Mouse (Mus musculus): ENCODE results near the gene Lrrc38.
A peak's percentile ranks its signal among the peaks of the same experiment; 100 is the strongest.
"Not testable (repeated sequence)": the region's sequence is repeated elsewhere in the genome, so short reads cannot be mapped to it uniquely, and the experiment has no call there.

Lrrc38 gene

GRCm38 (mm10) chr4:143349484-143349906 is at the start of gene Lrrc38:
Gene Lrrc38 (plus strand): TSS chr4:143349757.
- DNase-seq (ENCODE audit: low spot score): no peak

GRCm38 (mm10) chr4:143300113-143300688 is 49.4 kb upstream of the Lrrc38 start:
- DNase-seq (ENCODE audit: low spot score): no peak

GRCm38 (mm10) chr4:143301042-143301441 is 48.5 kb upstream of the Lrrc38 start:
- no peak for DNase-seq (ENCODE audit: low spot score)

- no peak for DNase-seq (ENCODE audit: low spot score)
Measured at GRCm38 (mm10) chr4:143301875-143302274, 47.7 kb upstream of the Lrrc38 start.

GRCm38 (mm10) chr4:143302279-143302890 is 47.2 kb upstream of the Lrrc38 start:
- DNase-seq (ENCODE audit: low spot score): no peak

- no peak for DNase-seq (ENCODE audit: low spot score)
Measured at GRCm38 (mm10) chr4:143305031-143305430, 44.5 kb upstream of the Lrrc38 start.

- no peak for DNase-seq (ENCODE audit: low spot score)
Measured at GRCm38 (mm10) chr4:143305987-143306772, 43.4 kb upstream of the Lrrc38 start.

- no peak for DNase-seq (ENCODE audit: low spot score)
Measured at GRCm38 (mm10) chr4:143311341-143311740, 38.2 kb upstream of the Lrrc38 start.

GRCm38 (mm10) chr4:143313299-143313698 is 36.3 kb upstream of the Lrrc38 start:
- no peak for DNase-seq (ENCODE audit: low spot score)

GRCm38 (mm10) chr4:143324176-143324924 is 25.2 kb upstream of the Lrrc38 start:
- DNase-seq (ENCODE audit: low spot score): no peak

GRCm38 (mm10) chr4:143324925-143325624 is 24.5 kb upstream of the Lrrc38 start:
- no peak for DNase-seq (ENCODE audit: low spot score)

GRCm38 (mm10) chr4:143325625-143325941 is 24.0 kb upstream of the Lrrc38 start:
- DNase-seq (ENCODE audit: low spot score): peak; percentile 4

- no peak for DNase-seq (ENCODE audit: low spot score)
Measured at GRCm38 (mm10) chr4:143330566-143330965, 19.0 kb upstream of the Lrrc38 start.

- DNase-seq (ENCODE audit: low spot score): no peak
Measured at GRCm38 (mm10) chr4:143331787-143332186, 17.8 kb upstream of the Lrrc38 start.

GRCm38 (mm10) chr4:143334145-143334544 is 15.4 kb upstream of the Lrrc38 start:
- DNase-seq (ENCODE audit: low spot score): no peak

- no peak for DNase-seq (ENCODE audit: low spot score)
Measured at GRCm38 (mm10) chr4:143334995-143335394, 14.6 kb upstream of the Lrrc38 start.

GRCm38 (mm10) chr4:143336096-143336495 is 13.5 kb upstream of the Lrrc38 start:
- no peak for DNase-seq (ENCODE audit: low spot score)

- DNase-seq (ENCODE audit: low spot score): no peak
Measured at GRCm38 (mm10) chr4:143339808-143340207, 9.7 kb upstream of the Lrrc38 start.

GRCm38 (mm10) chr4:143341470-143341869 is 8.1 kb upstream of the Lrrc38 start:
- no peak for DNase-seq (ENCODE audit: low spot score)

GRCm38 (mm10) chr4:143345491-143345890 is 4.1 kb upstream of the Lrrc38 start:
- DNase-seq (ENCODE audit: low spot score): not testable (repeated sequence)

- no peak for DNase-seq (ENCODE audit: low spot score)
Measured at GRCm38 (mm10) chr4:143348678-143349077, 879 bp upstream of the Lrrc38 start.
